Mouse (Mus musculus): ENCODE data around the gene Atf2. TPM values are rescaled to one million over a fixed set of nuclear protein-coding genes. Genes with fewer than 3 reads are reported as not detected.

Atf2 gene
- 83.8 and 84.5 TPM in 2 replicates for polyA plus RNA-seq (2014; fragmentation: Nextera tagmentation; extraction: Ambion mirVana)

GRCm38 (mm10) chr2:73892464-73893296, at the start of gene Atf2:
Gene Atf2 (minus strand): TSS chr2:73892639.
- DNase-seq (ENCODE audit: low spot score), result peak; percentile 98
- Histone ChIP-seq H3K36me3 (ENCODE audit: control insufficient read depth, insufficient read depth, low read length) (no peaks in the 10 kb centered on the region), H3K4me2 (ENCODE audit: low read depth) (peak within 1 kb of the TSS; percentile 66), H3K27me3 (ENCODE audit: control insufficient read depth, insufficient read depth, low read length) (no peaks in the 10 kb centered on the region), H3K9me3 (ENCODE audit: control insufficient read depth, low read length) (no peaks in the 10 kb centered on the region), H3K9ac (ENCODE audit: low read length) (peak within 1 kb of the TSS; percentile 86), H3K4me3 (ENCODE audit: low read depth, low read length) (peak within 1 kb of the TSS; percentile 92), H3K27ac (ENCODE audit: low read depth, low read length) (peak within 1 kb of the TSS; percentile 83), H3K4me1 (ENCODE audit: control insufficient read depth, insufficient read depth, low read length) (no peaks in the 10 kb centered on the region)
- WGBS, result under 1% methylated on average over 61 of the region's 63 CpGs
- ATAC-seq (ENCODE audit: insufficient read depth, low FRiP score, low TSS enrichment), result peak; percentile 94

- 76% methylated on average over 1 of the region's 1 CpGs for WGBS
- Histone ChIP-seq H3K36me3 (ENCODE audit: control insufficient read depth, insufficient read depth, low read length) (no peaks in the 10 kb centered on the region), H3K9ac (ENCODE audit: low read length) (no peak overlapping the region), H3K4me1 (ENCODE audit: control insufficient read depth, insufficient read depth, low read length) (no peaks in the 10 kb centered on the region), H3K4me3 (ENCODE audit: low read depth, low read length) (no peak overlapping the region), H3K27me3 (ENCODE audit: control insufficient read depth, insufficient read depth, low read length) (no peaks in the 10 kb centered on the region), H3K9me3 (ENCODE audit: control insufficient read depth, low read length) (no peaks in the 10 kb centered on the region), H3K27ac (ENCODE audit: low read depth, low read length) (no peak overlapping the region), H3K4me2 (ENCODE audit: low read depth) (no peak overlapping the region)
- no peak for DNase-seq (ENCODE audit: low spot score)
- no peak for ATAC-seq (ENCODE audit: insufficient read depth, low FRiP score, low TSS enrichment)
Observed at GRCm38 (mm10) chr2:73941281-73941680, 48.8 kb upstream of the Atf2 start.

GRCm38 (mm10) chr2:73940471-73940870, 48.0 kb upstream of the Atf2 start:
- no peak for ATAC-seq (ENCODE audit: insufficient read depth, low FRiP score, low TSS enrichment)
- Histone ChIP-seq H3K4me2 (ENCODE audit: low read depth) (no peak overlapping the region), H3K36me3 (ENCODE audit: control insufficient read depth, insufficient read depth, low read length) (no peaks in the 10 kb centered on the region), H3K27ac (ENCODE audit: low read depth, low read length) (no peak overlapping the region), H3K9ac (ENCODE audit: low read length) (no peak overlapping the region), H3K4me1 (ENCODE audit: control insufficient read depth, insufficient read depth, low read length) (no peaks in the 10 kb centered on the region), H3K27me3 (ENCODE audit: control insufficient read depth, insufficient read depth, low read length) (no peaks in the 10 kb centered on the region), H3K9me3 (ENCODE audit: control insufficient read depth, low read length) (no peaks in the 10 kb centered on the region), H3K4me3 (ENCODE audit: low read depth, low read length) (no peak overlapping the region)
- 80% methylated on average over 7 of the region's 7 CpGs for WGBS
- no peak for DNase-seq (ENCODE audit: low spot score)

- no peak for DNase-seq (ENCODE audit: low spot score)
- H3K4me2 ChIP-seq (ENCODE audit: low read depth), result no peak overlapping the region
- H3K36me3 ChIP-seq (ENCODE audit: control insufficient read depth, insufficient read depth, low read length), result no peaks in the 10 kb centered on the region
- no peak overlapping the region for H3K4me3 ChIP-seq (ENCODE audit: low read depth, low read length)
- no peak overlapping the region for H3K27ac ChIP-seq (ENCODE audit: low read depth, low read length)
- ATAC-seq (ENCODE audit: insufficient read depth, low FRiP score, low TSS enrichment), result no peak
- H3K9ac ChIP-seq (ENCODE audit: low read length), result no peak overlapping the region
- H3K4me1 ChIP-seq (ENCODE audit: control insufficient read depth, insufficient read depth, low read length), result no peaks in the 10 kb centered on the region
- H3K9me3 ChIP-seq (ENCODE audit: control insufficient read depth, low read length), result no peaks in the 10 kb centered on the region
- WGBS, result 82% methylated on average over 2 of the region's 2 CpGs
- H3K27me3 ChIP-seq (ENCODE audit: control insufficient read depth, insufficient read depth, low read length), result no peaks in the 10 kb centered on the region
Observed at GRCm38 (mm10) chr2:73938896-73939295, 46.5 kb upstream of the Atf2 start.

- no peak for DNase-seq (ENCODE audit: low spot score)
- no peak overlapping the region for H3K4me3 ChIP-seq (ENCODE audit: low read depth, low read length)
- H3K27me3 ChIP-seq (ENCODE audit: control insufficient read depth, insufficient read depth, low read length), result no peaks in the 10 kb centered on the region
- no peaks in the 10 kb centered on the region for H3K9me3 ChIP-seq (ENCODE audit: control insufficient read depth, low read length)
- WGBS, result 85% methylated on average over 8 of the region's 8 CpGs
- H3K4me1 ChIP-seq (ENCODE audit: control insufficient read depth, insufficient read depth, low read length), result no peaks in the 10 kb centered on the region
- H3K27ac ChIP-seq (ENCODE audit: low read depth, low read length), result no peak overlapping the region
- no peaks in the 10 kb centered on the region for H3K36me3 ChIP-seq (ENCODE audit: control insufficient read depth, insufficient read depth, low read length)
- no peak overlapping the region for H3K9ac ChIP-seq (ENCODE audit: low read length)
- H3K4me2 ChIP-seq (ENCODE audit: low read depth), result no peak overlapping the region
- ATAC-seq (ENCODE audit: insufficient read depth, low FRiP score, low TSS enrichment), result no peak
Observed at GRCm38 (mm10) chr2:73932676-73933313, 40.4 kb upstream of the Atf2 start.

GRCm38 (mm10) chr2:73927711-73928110, 35.3 kb upstream of the Atf2 start:
- ATAC-seq (ENCODE audit: insufficient read depth, low FRiP score, low TSS enrichment) (no peak), DNase-seq (ENCODE audit: low spot score) (no peak)

GRCm38 (mm10) chr2:73925539-73925938, 33.1 kb upstream of the Atf2 start:
- Histone ChIP-seq H3K36me3 (ENCODE audit: control insufficient read depth, insufficient read depth, low read length) (no peaks in the 10 kb centered on the region), H3K9ac (ENCODE audit: low read length) (no peak overlapping the region), H3K4me1 (ENCODE audit: control insufficient read depth, insufficient read depth, low read length) (no peaks in the 10 kb centered on the region), H3K9me3 (ENCODE audit: control insufficient read depth, low read length) (no peaks in the 10 kb centered on the region), H3K27ac (ENCODE audit: low read depth, low read length) (no peak overlapping the region), H3K27me3 (ENCODE audit: control insufficient read depth, insufficient read depth, low read length) (no peaks in the 10 kb centered on the region), H3K4me2 (ENCODE audit: low read depth) (no peak overlapping the region), H3K4me3 (ENCODE audit: low read depth, low read length) (no peak overlapping the region)
- 72% methylated on average over 3 of the region's 3 CpGs for WGBS
- no peak for ATAC-seq (ENCODE audit: insufficient read depth, low FRiP score, low TSS enrichment)
- no peak for DNase-seq (ENCODE audit: low spot score)

More at GRCm38 (mm10) chr2:73927711-73928110, 35.3 kb upstream of the Atf2 start:
- no peaks in the 10 kb centered on the region for H3K27me3 ChIP-seq (ENCODE audit: control insufficient read depth, insufficient read depth, low read length)
- no peaks in the 10 kb centered on the region for H3K36me3 ChIP-seq (ENCODE audit: control insufficient read depth, insufficient read depth, low read length)
- H3K9ac ChIP-seq (ENCODE audit: low read length), result no peak overlapping the region
- H3K4me2 ChIP-seq (ENCODE audit: low read depth), result no peak overlapping the region
- H3K4me1 ChIP-seq (ENCODE audit: control insufficient read depth, insufficient read depth, low read length), result no peaks in the 10 kb centered on the region
- H3K9me3 ChIP-seq (ENCODE audit: control insufficient read depth, low read length), result no peaks in the 10 kb centered on the region
- no peak overlapping the region for H3K4me3 ChIP-seq (ENCODE audit: low read depth, low read length)
- H3K27ac ChIP-seq (ENCODE audit: low read depth, low read length), result no peak overlapping the region

- ATAC-seq (ENCODE audit: insufficient read depth, low FRiP score, low TSS enrichment) (no peak), DNase-seq (ENCODE audit: low spot score) (peak; percentile 72)
- Histone ChIP-seq H3K9ac (ENCODE audit: low read length) (no peak overlapping the region), H3K4me3 (ENCODE audit: low read depth, low read length) (no peak overlapping the region), H3K9me3 (ENCODE audit: control insufficient read depth, low read length) (no peaks in the 10 kb centered on the region), H3K27me3 (ENCODE audit: control insufficient read depth, insufficient read depth, low read length) (no peaks in the 10 kb centered on the region), H3K27ac (ENCODE audit: low read depth, low read length) (no peak overlapping the region), H3K4me1 (ENCODE audit: control insufficient read depth, insufficient read depth, low read length) (no peaks in the 10 kb centered on the region), H3K4me2 (ENCODE audit: low read depth) (no peak overlapping the region), H3K36me3 (ENCODE audit: control insufficient read depth, insufficient read depth, low read length) (no peaks in the 10 kb centered on the region)
- 31% methylated on average over 5 of the region's 5 CpGs for WGBS
Observed at GRCm38 (mm10) chr2:73925089-73925488, 32.6 kb upstream of the Atf2 start.

GRCm38 (mm10) chr2:73919642-73920041, 27.2 kb upstream of the Atf2 start:
- Histone ChIP-seq H3K27me3 (ENCODE audit: control insufficient read depth, insufficient read depth, low read length) (no peaks in the 10 kb centered on the region), H3K4me1 (ENCODE audit: control insufficient read depth, insufficient read depth, low read length) (no peaks in the 10 kb centered on the region), H3K9ac (ENCODE audit: low read length) (no peak overlapping the region), H3K4me2 (ENCODE audit: low read depth) (no peak overlapping the region), H3K4me3 (ENCODE audit: low read depth, low read length) (no peak overlapping the region), H3K27ac (ENCODE audit: low read depth, low read length) (no peak overlapping the region), H3K36me3 (ENCODE audit: control insufficient read depth, insufficient read depth, low read length) (no peaks in the 10 kb centered on the region), H3K9me3 (ENCODE audit: control insufficient read depth, low read length) (no peaks in the 10 kb centered on the region)
- WGBS, result 87% methylated on average over 7 of the region's 7 CpGs
- no peak for DNase-seq (ENCODE audit: low spot score)
- ATAC-seq (ENCODE audit: insufficient read depth, low FRiP score, low TSS enrichment), result no peak
